28 mouse cellular contexts compared by ENCODE assay signal in genomic region chr6:109419505-109420239, GRCm38 (mm10).
"Had no signal": no experiment of that assay in that cellular context is flagged by ENCODE, and none has a peak within 500 bp of the region (broad histone marks: within the 10 kb centered on the region; RNA-seq: fewer than 3 reads in every experiment).

No protein-coding gene starts in this region.

- H3K4me2 ChIP-seq: embryonic facial prominence, embryonic 12.5 days; embryonic facial prominence, embryonic 13.5 days; embryonic facial prominence, embryonic 15.5 days; forebrain, embryonic 12.5 days; forebrain, embryonic 13.5 days; forebrain, embryonic 15.5 days had no signal

- H3K27me3 ChIP-seq: embryonic facial prominence, embryonic 12.5 days; embryonic facial prominence, embryonic 13.5 days; embryonic facial prominence, embryonic 15.5 days; forebrain, embryonic 12.5 days; forebrain, embryonic 13.5 days; forebrain, embryonic 15.5 days had no signal

- H3K27ac ChIP-seq: embryonic facial prominence, embryonic 10.5 days; embryonic facial prominence, embryonic 12.5 days; embryonic facial prominence, embryonic 13.5 days; embryonic facial prominence, embryonic 15.5 days; forebrain, embryonic 10.5 days; forebrain, embryonic 12.5 days; forebrain, embryonic 13.5 days; forebrain, embryonic 15.5 days; gastrocnemius, adult 2 months had no signal

- H3K4me1 ChIP-seq: embryonic facial prominence, embryonic 10.5 days; embryonic facial prominence, embryonic 12.5 days; embryonic facial prominence, embryonic 13.5 days; embryonic facial prominence, embryonic 15.5 days; forebrain, embryonic 10.5 days; forebrain, embryonic 12.5 days; forebrain, embryonic 13.5 days; forebrain, embryonic 15.5 days had no signal

- H3K4me3 ChIP-seq: embryonic facial prominence, embryonic 10.5 days; embryonic facial prominence, embryonic 12.5 days; embryonic facial prominence, embryonic 13.5 days; embryonic facial prominence, embryonic 15.5 days; erythroblast, embryonic 14.5 days; forebrain, embryonic 10.5 days; forebrain, embryonic 12.5 days; forebrain, embryonic 13.5 days; forebrain, embryonic 15.5 days; gastrocnemius, adult 2 months had no signal

- DNase-seq: cerebellum, adult 2 months; cerebellum, adult 8-10 months; cerebellum, adult 9-10 months; cerebellum, adult 9-11 months; cerebellum, postnatal 10 days; cerebellum, postnatal 14 days; cerebellum, postnatal 25 days; cerebellum, postnatal 36 days; embryo, embryonic 11 days; forebrain, postnatal 0 days; gastrocnemius, adult 2 months; gastrocnemius, postnatal 10 days; gastrocnemius, postnatal 14 days; gastrocnemius, postnatal 25 days; gastrocnemius, postnatal 36 days; heart, adult 11 months; heart, adult 18-20 months had no signal

- H3K9ac ChIP-seq: embryonic facial prominence, embryonic 12.5 days; embryonic facial prominence, embryonic 13.5 days; embryonic facial prominence, embryonic 15.5 days; forebrain, embryonic 12.5 days; forebrain, embryonic 13.5 days; forebrain, embryonic 15.5 days; forebrain, postnatal 0 days had no signal

- ATAC-seq: forebrain, embryonic 13.5 days; forebrain, embryonic 14.5 days; forebrain, embryonic 15.5 days; forebrain, embryonic 16.5 days; forebrain, postnatal 0 days had no signal

- H3K9me3 ChIP-seq: embryonic facial prominence, embryonic 10.5 days; embryonic facial prominence, embryonic 12.5 days; embryonic facial prominence, embryonic 13.5 days; embryonic facial prominence, embryonic 15.5 days; forebrain, embryonic 10.5 days; forebrain, embryonic 12.5 days; forebrain, embryonic 13.5 days; forebrain, embryonic 15.5 days had no signal

- H3K36me3 ChIP-seq: embryonic facial prominence, embryonic 10.5 days; embryonic facial prominence, embryonic 12.5 days; embryonic facial prominence, embryonic 13.5 days; embryonic facial prominence, embryonic 15.5 days; forebrain, embryonic 10.5 days; forebrain, embryonic 12.5 days; forebrain, embryonic 15.5 days had no signal
